Mouse (Mus musculus) liver, embryonic 14.5 days (tissue): ENCODE results near the gene Itgb1bp1.

Experiments
- CTCF ChIP-seq: IDR thresholded peaks from 2 replicates; pipeline ENCODE4 v1.5.1; 2016; ENCODE audit warnings: antibody characterized with exemption, low read depth, control low read depth
- EP300 ChIP-seq: IDR thresholded peaks from 2 replicates; pipeline ENCODE4 v1.6.1; 2016; ENCODE audit warnings: antibody characterized with exemption, low read depth

DNA sequence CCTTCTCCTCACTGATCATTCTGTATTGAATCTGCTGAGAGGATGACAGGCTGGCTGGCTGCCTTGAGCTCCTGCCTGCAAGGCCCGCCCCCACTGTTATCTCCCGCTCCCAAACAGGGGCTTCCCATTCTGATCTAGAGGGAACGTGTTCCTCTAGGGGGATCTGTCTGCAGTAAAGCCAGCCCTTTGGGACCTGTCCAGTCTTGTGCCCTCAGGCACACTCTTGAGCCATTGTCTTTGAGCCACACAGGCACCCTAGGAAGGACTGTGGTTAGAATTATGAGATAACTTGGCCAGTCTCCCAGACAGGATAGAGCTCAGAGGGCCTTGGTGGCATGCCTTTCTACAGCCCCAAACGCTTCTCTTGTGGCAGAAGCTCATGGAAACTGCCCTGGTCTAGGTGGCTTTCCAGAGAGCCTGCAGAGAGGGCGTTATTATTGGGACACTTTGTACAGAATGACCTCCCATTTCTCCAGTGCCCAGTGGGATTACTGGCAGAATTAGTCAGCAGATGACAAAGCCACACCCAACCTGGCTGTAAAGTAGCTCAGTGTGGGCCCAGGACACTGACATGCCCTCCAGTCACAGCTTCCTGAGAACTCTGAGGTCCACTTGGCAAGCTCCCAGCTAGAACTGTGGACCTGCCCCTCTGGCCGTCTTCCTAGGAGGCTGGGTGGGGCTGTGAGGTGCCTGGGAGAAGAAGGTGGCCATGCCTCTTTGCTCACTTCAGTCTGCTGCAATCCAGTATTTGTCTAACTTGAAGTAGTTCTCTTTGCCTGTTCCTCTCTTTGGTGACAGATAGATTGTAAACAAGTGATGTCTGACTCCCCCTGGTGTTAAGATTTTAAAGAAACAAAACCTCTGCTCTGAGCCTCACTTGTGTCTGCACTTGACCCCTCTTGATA lies 58.8 kb downstream of the Itgb1bp1 start:
- TF ChIP-seq EP300 = peak; percentile 24; the same call in 1 of the 2 replicates
- peak; percentile 25; the same call in 1 of the 2 replicates for TF ChIP-seq CTCF
